Mouse (Mus musculus): ENCODE data around the gene Adam34.
"Not testable (repeated sequence)": the region's sequence is repeated elsewhere in the genome, so short reads cannot be mapped to it uniquely, and the experiment has no call there.

Adam34 gene

DNA sequence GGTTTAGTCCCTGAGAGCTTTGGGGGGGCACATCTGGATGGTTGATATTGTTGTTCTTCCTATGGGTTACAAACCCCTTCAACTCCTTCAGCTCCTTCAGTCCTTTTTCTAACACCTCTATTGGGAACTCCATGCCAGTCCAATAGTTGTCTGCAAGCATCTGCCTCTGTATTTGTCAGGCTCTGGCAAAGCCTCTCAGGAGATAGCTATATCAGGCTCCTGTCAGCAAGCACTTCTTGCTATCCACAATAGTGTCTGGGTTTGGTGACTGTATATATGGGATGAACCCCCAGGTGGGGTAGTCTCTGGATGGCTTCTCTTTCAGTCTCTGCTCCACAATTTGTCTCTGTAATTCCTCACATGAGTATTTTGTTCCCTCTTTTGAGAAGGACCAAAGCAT is at the start of gene Adam34:
Gene Adam34, minus strand, starts transcription at position 101 of the 400 bp plus-strand sequence.
- no peak for DNase-seq (ENCODE audit: low spot score in 2 of 2)

DNA sequence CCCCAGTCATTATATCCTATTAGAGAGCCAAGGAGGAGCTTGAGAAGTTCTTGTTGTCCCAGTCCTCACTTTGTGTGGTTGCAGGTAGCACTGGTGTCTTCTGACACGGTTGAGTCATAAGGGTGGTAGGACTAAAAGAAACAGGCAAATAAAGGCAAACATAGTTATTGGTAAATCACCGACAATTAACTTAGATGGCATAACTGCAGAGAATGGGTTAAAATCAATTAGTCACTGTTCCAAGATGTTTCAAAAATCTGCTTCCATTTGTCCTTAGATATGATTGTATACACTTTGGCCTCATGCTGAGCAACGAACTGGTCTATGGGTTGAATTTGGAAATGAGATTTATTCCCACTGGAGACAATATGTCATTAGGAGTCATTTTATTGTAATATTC is 82.7 kb downstream of the Adam34 start, which contains the start of gene Gm5346:
Gene Gm5346, minus strand, starts transcription at position 101 of the 400 bp plus-strand sequence.
- no peak for DNase-seq (ENCODE audit: low spot score in 2 of 2)

DNA sequence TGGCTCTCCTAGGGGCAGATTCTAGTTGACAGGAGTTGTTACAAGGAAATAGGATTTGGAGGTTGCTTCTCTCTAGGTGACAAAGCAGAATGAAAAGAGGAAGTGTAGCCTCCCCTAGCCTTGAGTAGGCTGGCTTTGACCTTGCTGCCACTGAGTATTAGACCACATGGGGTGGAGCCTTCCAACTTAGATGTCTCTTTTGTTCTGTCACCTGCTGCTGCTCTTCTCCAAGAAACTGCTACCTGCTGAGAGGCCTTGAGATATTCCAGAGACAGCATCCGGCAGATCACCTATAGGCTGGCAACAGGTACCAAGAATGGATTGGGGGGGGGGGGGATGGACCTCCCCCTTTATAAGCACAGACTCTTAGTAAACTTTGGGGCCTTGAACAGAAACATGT is 93.8 kb downstream of the Adam34 start:
- DNase-seq (ENCODE audit: low spot score in 2 of 2), result no peak

DNA sequence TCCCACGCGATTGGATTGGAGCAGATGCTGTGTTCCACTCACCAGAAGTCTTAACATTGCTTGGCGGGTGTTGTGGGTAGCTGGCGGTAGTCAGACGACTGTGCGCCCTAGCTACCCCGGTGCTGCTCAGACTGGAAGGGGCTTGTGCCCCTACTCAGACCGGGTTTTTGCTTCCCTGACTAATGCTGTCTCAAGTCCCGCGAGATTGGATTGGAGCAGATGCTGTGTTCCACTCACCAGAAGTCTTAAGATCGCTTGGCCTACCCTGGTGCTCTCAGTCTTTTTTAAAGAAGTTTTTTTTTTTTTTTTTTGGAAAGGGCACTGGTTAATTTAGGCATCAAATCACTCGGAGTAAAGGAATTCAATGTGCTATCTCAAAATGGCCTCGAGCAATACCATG is 106.2 kb downstream of the Adam34 start:
- DNase-seq (ENCODE audit: low spot score in 2 of 2), result not testable (repeated sequence)

DNA sequence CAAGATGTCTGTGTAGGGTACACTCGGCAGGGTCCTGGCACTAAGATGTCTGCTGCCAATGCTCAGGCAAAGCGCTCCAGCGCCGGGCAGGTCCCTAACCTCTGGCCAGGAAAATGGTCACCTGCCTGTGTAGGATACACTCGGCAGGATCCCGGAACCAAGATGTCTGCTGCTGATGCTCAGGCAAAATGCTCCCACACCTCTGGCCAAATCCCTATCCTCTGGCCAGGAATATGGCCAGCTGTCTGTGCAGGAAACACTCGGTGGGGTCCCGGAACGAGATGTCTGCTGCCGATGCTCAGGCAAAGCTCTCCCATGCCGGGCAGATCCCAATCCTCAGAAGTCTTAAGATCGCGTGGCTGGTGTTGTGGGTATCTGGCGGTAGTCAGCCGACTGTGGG is 106.7 kb downstream of the Adam34 start:
- DNase-seq (ENCODE audit: low spot score in 2 of 2), result not testable (repeated sequence)
